ENCODE assay signal across 8 mouse cellular contexts in genomic region chr15:80255646-80256121, GRCm38 (mm10). TPM values are rescaled to one million over a fixed set of nuclear protein-coding genes. Genes with fewer than 3 reads are reported as not detected.
A peak's percentile ranks its signal among the peaks of the same experiment; 100 is the strongest.
DNase-seq lines count a peak whose midpoint lies in the region; ATAC-seq and TF ChIP-seq lines count a peak whose summit lies in the region.

No protein-coding gene starts in this region.

- H3K27me3 ChIP-seq in intestine, embryonic 14.5 days (replicated peaks; ENCODE audit: control insufficient read depth, insufficient read depth, low read length): no peaks in the 10 kb centered on the region
- no peaks in the 10 kb centered on the region for H3K27me3 ChIP-seq in limb, embryonic 15.5 days
- H3K27me3 ChIP-seq in midbrain, embryonic 16.5 days (ENCODE audit: control insufficient read depth, insufficient read depth, low read depth, low read length): no peaks in the 10 kb centered on the region
- no peaks in the 10 kb centered on the region for H3K27me3 ChIP-seq in spleen, adult 2 months (ENCODE audit: control insufficient read depth, insufficient read depth, low read length)

- peak in 1 of 2 experiments; percentile 56 for DNase-seq in layer of hippocampus, adult 2 months (ENCODE audit: low spot score in 2 of 2)
- DNase-seq in layer of hippocampus, adult 9-10 months (ENCODE audit: low spot score): no peak
- peak; percentile 84 for DNase-seq in embryo, embryonic 10 days (ENCODE audit: low spot score)
- DNase-seq in gastrocnemius, postnatal 25 days: peak; percentile 87
- peak; percentile 92 for DNase-seq in intestine, embryonic 14.5 days (ENCODE audit: low spot score)
- peak; percentile 75 to 79 for DNase-seq in spleen, adult 2 months (ENCODE audit: low read depth in 1 of 2, low spot score in 2 of 2)

- under 1% methylated on average over 51 of the region's 51 CpGs for WGBS in intestine, embryonic 14.5 days
- WGBS in limb, embryonic 15.5 days: under 1% methylated on average over 51 of the region's 51 CpGs
- under 1% methylated on average over 49 of the region's 51 CpGs for WGBS in midbrain, embryonic 16.5 days
- under 1% methylated on average over 50 of the region's 51 CpGs for WGBS in spleen, adult 2 months

- peaks cover 61% of the 10 kb centered on the region for H3K36me3 ChIP-seq in intestine, embryonic 14.5 days (ENCODE audit: control insufficient read depth, insufficient read depth, low read length)
- H3K36me3 ChIP-seq in limb, embryonic 15.5 days: peaks cover 55% of the 10 kb centered on the region
- H3K36me3 ChIP-seq in midbrain, embryonic 16.5 days (ENCODE audit: control insufficient read depth, insufficient read depth, low read length): peaks cover 28% of the 10 kb centered on the region
- peaks cover 28% of the 10 kb centered on the region for H3K36me3 ChIP-seq in spleen, adult 2 months (ENCODE audit: control insufficient read depth, insufficient read depth, low read length)

- no peaks in the 10 kb centered on the region for H3K9me3 ChIP-seq in intestine, embryonic 14.5 days (ENCODE audit: control insufficient read depth, low read length)
- H3K9me3 ChIP-seq in limb, embryonic 15.5 days: no peaks in the 10 kb centered on the region
- H3K9me3 ChIP-seq in midbrain, embryonic 16.5 days (replicated peaks; ENCODE audit: control insufficient read depth, low read length, poor library complexity, severe bottlenecking): no peaks in the 10 kb centered on the region

- H3K4me2 ChIP-seq in intestine, embryonic 14.5 days (ENCODE audit: low read length): peak overlapping the region; percentile 97
- peak overlapping the region; percentile 85 for H3K4me2 ChIP-seq in limb, embryonic 15.5 days
- peak overlapping the region; percentile 94 for H3K4me2 ChIP-seq in midbrain, embryonic 16.5 days (ENCODE audit: low read length)

- peak overlapping the region; percentile 100 for H3K27ac ChIP-seq in layer of hippocampus, adult 2 months
- H3K27ac ChIP-seq in intestine, embryonic 14.5 days (ENCODE audit: low read depth): peak overlapping the region; percentile 99
- peak overlapping the region; percentile 99 for H3K27ac ChIP-seq in limb, embryonic 15.5 days
- peak overlapping the region; percentile 97 for H3K27ac ChIP-seq in midbrain, embryonic 16.5 days (ENCODE audit: low read length)
- H3K27ac ChIP-seq in spleen, adult 2 months (ENCODE audit: insufficient read depth, low read length): peak overlapping the region; percentile 99

- peak overlapping the region; percentile 100 for H3K9ac ChIP-seq in intestine, embryonic 14.5 days (ENCODE audit: low read length)
- H3K9ac ChIP-seq in limb, embryonic 15.5 days: peak overlapping the region; percentile 100
- peak overlapping the region; percentile 96 for H3K9ac ChIP-seq in midbrain, embryonic 16.5 days (ENCODE audit: low read depth, low read length)

- H3K4me3 ChIP-seq in layer of hippocampus, adult 2 months: peak overlapping the region; percentile 80
- peak overlapping the region; percentile 100 for H3K4me3 ChIP-seq in intestine, embryonic 14.5 days (ENCODE audit: low read depth, low read length)
- peak overlapping the region; percentile 97 for H3K4me3 ChIP-seq in limb, embryonic 15.5 days
- peak overlapping the region; percentile 70 for H3K4me3 ChIP-seq in midbrain, embryonic 16.5 days (ENCODE audit: low read depth, low read length)
- H3K4me3 ChIP-seq in spleen, adult 2 months (ENCODE audit: extremely low read depth, insufficient read depth, insufficient read length): peak overlapping the region; percentile 89

- no peak; the same call in 1 of the 2 replicates for TF ChIP-seq CTCF in layer of hippocampus, adult 2 months (conservative IDR thresholded peaks at IDR 0.05)
- TF ChIP-seq CTCF in spleen, adult 2 months (IDR thresholded peaks at IDR 0.05; ENCODE audit: extremely low read depth, insufficient read depth, insufficient read length, insufficient replicate concordance): no peak

- ATAC-seq in intestine, embryonic 14.5 days (replicated peaks; ENCODE audit: low FRiP score, low TSS enrichment, low read depth): peak; percentile 32
- peak; percentile 20 for ATAC-seq in limb, embryonic 15.5 days (ENCODE audit: insufficient number of reproducible peaks, low FRiP score, low TSS enrichment, low read depth)
- ATAC-seq in midbrain, embryonic 16.5 days: peak; percentile 44

- H3K4me1 ChIP-seq in intestine, embryonic 14.5 days (replicated peaks; ENCODE audit: control insufficient read depth, insufficient read depth, low read length): peaks cover 27% of the 10 kb centered on the region
- H3K4me1 ChIP-seq in limb, embryonic 15.5 days: peaks cover 41% of the 10 kb centered on the region
- peaks cover 29% of the 10 kb centered on the region for H3K4me1 ChIP-seq in midbrain, embryonic 16.5 days (ENCODE audit: control insufficient read depth, insufficient read depth, low read length)
- peaks cover 9% of the 10 kb centered on the region; the same call in 1 of the 2 replicates for H3K4me1 ChIP-seq in spleen, adult 2 months (ENCODE audit: control insufficient read depth, insufficient read depth, insufficient read length)

- no peak for TF ChIP-seq POLR2A in spleen, adult 2 months (IDR thresholded peaks at IDR 0.05; ENCODE audit: low read depth, low read length)

RNA-seq across cellular contexts. Expression of gene Atf4, which starts 0.7 kb away (rescaled TPM):
- total RNA-seq in layer of hippocampus, adult 2 months (2021): 10 to 100 TPM; 85.7 to 94.3 TPM
- total RNA-seq in gastrocnemius, postnatal 25 days (2021): 100 to 1,000 TPM; 107 to 114 TPM
- polyA plus RNA-seq in intestine, embryonic 14.5 days (2014; fragmentation: Nextera tagmentation; extraction: Ambion mirVana): 125 and 136 TPM in 2 replicates
- polyA plus RNA-seq in limb, embryonic 15.5 days (2015; fragmentation: Nextera tagmentation; extraction: Ambion mirVana): 145 and 160 TPM in 2 replicates
- 125 and 131 TPM in 2 replicates for polyA plus RNA-seq in midbrain, embryonic 16.5 days (2015; fragmentation: Nextera tagmentation; extraction: Ambion mirVana)
- 101 and 146 TPM in 2 replicates for polyA plus RNA-seq in spleen, adult 2 months (2012; rRNA removed)

RNA-seq across cellular contexts. Expression of gene Rps19bp1, which starts 8.4 kb away (rescaled TPM):
- 10 to 100 TPM; 32.5 to 37.0 TPM for total RNA-seq in layer of hippocampus, adult 2 months (2021)
- 10 to 100 TPM in 1 of 2 experiments, 1 to 10 TPM in 1; 9.9 to 11.2 TPM for total RNA-seq in gastrocnemius, postnatal 25 days (2021)
- 67.2 and 69.6 TPM in 2 replicates for polyA plus RNA-seq in intestine, embryonic 14.5 days (2014; fragmentation: Nextera tagmentation; extraction: Ambion mirVana)
- polyA plus RNA-seq in limb, embryonic 15.5 days (2015; fragmentation: Nextera tagmentation; extraction: Ambion mirVana): 47.9 and 57.0 TPM in 2 replicates
- polyA plus RNA-seq in midbrain, embryonic 16.5 days (2015; fragmentation: Nextera tagmentation; extraction: Ambion mirVana): 74.9 and 79.6 TPM in 2 replicates
- 10.4 and 17.7 TPM in 2 replicates for polyA plus RNA-seq in spleen, adult 2 months (2012; rRNA removed)

RNA-seq across cellular contexts. Expression of gene AC140267.1, which starts 20.0 kb away (rescaled TPM):
- 10 to 100 TPM; 20.4 to 24.6 TPM for total RNA-seq in layer of hippocampus, adult 2 months (2021)
- 1 to 10 TPM; 4.0 to 7.5 TPM for total RNA-seq in gastrocnemius, postnatal 25 days (2021)
- not detected in 2 replicates for polyA plus RNA-seq in intestine, embryonic 14.5 days (2014; fragmentation: Nextera tagmentation; extraction: Ambion mirVana)
- not detected in 2 replicates for polyA plus RNA-seq in limb, embryonic 15.5 days (2015; fragmentation: Nextera tagmentation; extraction: Ambion mirVana)
- polyA plus RNA-seq in midbrain, embryonic 16.5 days (2015; fragmentation: Nextera tagmentation; extraction: Ambion mirVana): 5.5 TPM in 1 of 2 replicates, not detected in the other
- not detected in 2 replicates for polyA plus RNA-seq in spleen, adult 2 months (2012; rRNA removed)

RNA-seq across cellular contexts. Expression of gene Mief1, which starts 21.9 kb away (rescaled TPM):
- total RNA-seq in layer of hippocampus, adult 2 months (2021): 10 to 100 TPM; 31.0 to 32.2 TPM
- total RNA-seq in gastrocnemius, postnatal 25 days (2021): 10 to 100 TPM; 19.5 to 23.2 TPM
- polyA plus RNA-seq in intestine, embryonic 14.5 days (2014; fragmentation: Nextera tagmentation; extraction: Ambion mirVana): 32.0 and 38.8 TPM in 2 replicates
- polyA plus RNA-seq in limb, embryonic 15.5 days (2015; fragmentation: Nextera tagmentation; extraction: Ambion mirVana): 25.6 and 27.7 TPM in 2 replicates
- 35.2 and 37.4 TPM in 2 replicates for polyA plus RNA-seq in midbrain, embryonic 16.5 days (2015; fragmentation: Nextera tagmentation; extraction: Ambion mirVana)
- polyA plus RNA-seq in spleen, adult 2 months (2012; rRNA removed): 11.7 and 13.1 TPM in 2 replicates

RNA-seq across cellular contexts. Expression of gene Cacna1i, which starts 31.4 kb away (rescaled TPM):
- total RNA-seq in layer of hippocampus, adult 2 months (2021): 10 to 100 TPM; 36.1 to 41.4 TPM
- total RNA-seq in gastrocnemius, postnatal 25 days (2021): under 1 TPM; 0.11 to 0.43 TPM
- not detected in 2 replicates for polyA plus RNA-seq in intestine, embryonic 14.5 days (2014; fragmentation: Nextera tagmentation; extraction: Ambion mirVana)
- polyA plus RNA-seq in limb, embryonic 15.5 days (2015; fragmentation: Nextera tagmentation; extraction: Ambion mirVana): 0.02 and 0.06 TPM in 2 replicates
- 1.0 and 1.4 TPM in 2 replicates for polyA plus RNA-seq in midbrain, embryonic 16.5 days (2015; fragmentation: Nextera tagmentation; extraction: Ambion mirVana)
- polyA plus RNA-seq in spleen, adult 2 months (2012; rRNA removed): 18.9 and 23.7 TPM in 2 replicates
